Mouse (Mus musculus) spleen, postnatal 36 days (tissue): Measurements from ENCODE around the gene Bbox1.

Experiments used
- DNase-seq, 2 experiments: peaks; one replicate each; pipeline ENCODE4 v3.0.0; 2022; ENCODE audit warnings: low spot score in 2 of 2, mixed read lengths in 1 of 2

The Bbox1 gene

DNA sequence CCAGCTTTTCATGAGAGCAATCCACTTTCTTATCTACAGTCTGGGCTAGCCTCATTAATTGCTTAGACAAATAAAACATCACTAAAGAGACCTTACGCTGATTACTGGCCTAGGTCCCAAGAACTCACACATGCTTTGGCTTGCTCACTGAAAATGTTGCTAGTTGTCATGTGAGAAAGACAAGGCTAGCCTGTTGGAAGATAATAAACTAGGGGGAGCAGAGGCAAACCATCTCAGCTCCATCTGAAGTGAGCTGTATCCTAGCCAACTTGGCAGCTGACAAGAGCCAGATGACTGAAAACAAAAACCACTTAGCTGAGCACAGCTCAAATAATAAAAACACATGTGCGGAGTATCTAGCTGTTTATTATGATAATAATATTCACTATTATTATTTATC, 40.2 kb downstream of the Bbox1 start:
- DNase-seq = no peak

- DNase-seq = no peak
Observed at GRCm38 (mm10) chr2:110269281-110269680, 45.1 kb downstream of the Bbox1 start.

DNA sequence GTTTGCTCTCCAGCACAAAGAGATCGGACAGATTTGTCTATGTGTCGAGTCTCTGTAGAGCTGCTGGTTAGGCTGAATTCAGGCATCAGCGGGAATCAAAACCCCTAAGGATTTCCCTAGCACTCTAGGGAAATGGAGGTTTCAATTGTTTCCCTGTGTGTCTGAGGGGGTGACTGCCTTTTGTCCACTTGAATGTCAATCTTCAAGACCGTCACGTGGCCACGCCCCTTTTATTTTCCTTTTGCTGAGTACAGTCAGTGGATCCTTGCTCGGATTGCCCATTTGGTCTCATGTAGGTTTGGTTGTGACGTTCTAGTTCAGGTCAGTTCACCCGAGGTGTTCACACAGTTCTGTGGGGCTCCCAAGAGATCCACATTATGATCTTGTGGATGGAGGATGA, 82.1 kb downstream of the Bbox1 start:
- DNase-seq = no peak

DNA sequence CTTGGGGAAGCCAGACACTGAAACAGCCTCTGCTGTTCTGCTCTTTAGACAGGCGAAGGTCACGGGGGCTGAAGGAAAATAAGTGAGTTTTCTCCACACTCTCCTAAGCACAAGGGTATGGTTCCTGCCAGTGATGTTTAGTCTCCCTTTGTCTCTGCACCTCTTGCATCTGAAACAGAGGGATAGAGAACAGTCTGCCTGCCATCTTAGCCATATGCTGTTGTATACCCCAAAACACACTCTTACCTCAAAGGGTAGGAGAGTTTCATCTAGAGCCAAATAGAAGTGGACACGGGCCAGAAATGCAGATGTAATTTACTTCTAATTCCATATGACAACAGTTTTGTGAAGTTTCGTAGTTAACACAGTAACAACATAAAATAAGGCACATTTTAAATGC, 83.6 kb downstream of the Bbox1 start:
- DNase-seq = no peak

DNA sequence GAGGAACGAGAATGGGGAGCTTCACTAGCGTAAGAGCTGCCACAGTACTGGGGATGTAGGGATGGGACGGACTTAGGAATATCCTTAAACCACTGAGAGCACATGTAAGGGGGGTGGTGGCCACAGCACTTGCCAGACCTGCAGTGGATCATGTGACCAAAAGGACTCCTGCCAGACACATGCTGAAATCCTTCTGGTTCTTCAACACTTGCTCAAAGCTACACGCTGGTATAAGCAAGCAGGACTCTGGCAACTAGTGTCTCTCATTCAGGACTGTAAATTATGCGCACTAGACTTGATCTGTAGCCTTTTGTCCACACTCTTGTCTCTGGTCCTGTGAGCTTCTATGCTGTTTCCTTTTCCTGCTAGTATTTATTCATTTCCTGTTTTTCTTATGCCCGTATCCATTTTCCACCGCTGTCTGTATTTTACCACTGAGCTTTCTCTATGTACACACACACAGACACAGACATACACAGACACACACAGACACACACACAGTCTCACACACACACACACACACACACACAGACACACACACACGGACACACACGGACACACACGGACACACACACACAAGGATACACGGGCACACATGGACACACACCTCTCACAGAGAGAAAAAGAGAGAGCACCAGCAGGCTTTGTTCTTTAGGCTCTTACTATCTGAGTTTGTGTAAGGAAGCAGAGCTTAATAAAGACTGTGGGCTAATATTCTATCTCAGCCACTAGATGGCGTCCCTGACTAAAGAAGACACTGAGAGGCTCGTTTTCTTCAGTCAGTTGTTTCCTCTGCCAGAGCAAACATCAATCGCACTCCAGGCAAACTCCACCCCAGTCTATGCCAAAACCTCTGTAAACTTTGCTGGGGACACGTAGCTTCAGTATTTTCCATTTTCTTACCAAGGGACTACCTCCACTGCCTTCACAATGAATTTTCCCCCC, 84.9 kb downstream of the Bbox1 start:
- no peak for DNase-seq

DNA sequence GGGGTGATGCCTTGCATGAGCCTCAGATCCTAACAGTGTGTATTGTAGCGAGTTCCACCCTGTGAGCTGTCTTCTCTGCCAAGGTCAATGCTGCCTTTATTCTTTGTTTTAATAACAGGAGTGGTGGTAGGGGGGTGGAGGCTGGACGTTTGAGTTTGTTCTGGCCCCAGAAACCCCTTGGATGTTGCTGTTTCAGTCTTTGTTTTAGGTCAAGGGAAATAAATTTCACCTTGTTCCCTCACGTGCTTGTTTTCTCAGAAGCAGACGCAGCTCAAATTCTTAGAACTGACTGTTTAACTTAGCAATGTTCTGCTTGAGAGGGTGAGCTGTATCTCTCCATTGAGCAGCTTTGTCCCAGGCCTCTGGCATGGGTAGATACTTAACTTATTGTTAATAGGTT, 87.9 kb downstream of the Bbox1 start:
- DNase-seq = no peak

- no peak for DNase-seq
Observed at GRCm38 (mm10) chr2:110225969-110226368, 88.4 kb downstream of the Bbox1 start.

- DNase-seq = no peak
Observed at GRCm38 (mm10) chr2:110222793-110223192, 91.6 kb downstream of the Bbox1 start.

DNA sequence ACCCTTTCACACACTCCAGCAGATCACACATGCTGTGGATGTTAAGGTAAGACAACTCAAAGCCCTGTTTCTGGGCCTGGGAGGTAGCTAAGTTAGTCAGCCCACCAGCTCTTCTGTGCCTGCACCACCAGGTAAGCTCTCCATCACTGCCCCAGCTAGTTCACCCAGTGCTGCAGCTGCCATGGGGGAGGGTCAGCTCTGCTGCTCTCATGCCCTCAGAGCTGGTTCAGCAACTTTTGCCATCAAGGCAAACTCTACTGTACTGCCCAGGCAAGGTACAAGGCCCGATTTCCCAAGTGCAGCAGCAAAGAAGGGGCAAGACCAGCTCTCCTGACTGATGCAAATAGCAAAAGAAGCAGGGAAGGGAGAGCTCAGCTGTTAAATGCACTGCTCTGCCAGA, 93.9 kb downstream of the Bbox1 start:
- no peak for DNase-seq

DNA sequence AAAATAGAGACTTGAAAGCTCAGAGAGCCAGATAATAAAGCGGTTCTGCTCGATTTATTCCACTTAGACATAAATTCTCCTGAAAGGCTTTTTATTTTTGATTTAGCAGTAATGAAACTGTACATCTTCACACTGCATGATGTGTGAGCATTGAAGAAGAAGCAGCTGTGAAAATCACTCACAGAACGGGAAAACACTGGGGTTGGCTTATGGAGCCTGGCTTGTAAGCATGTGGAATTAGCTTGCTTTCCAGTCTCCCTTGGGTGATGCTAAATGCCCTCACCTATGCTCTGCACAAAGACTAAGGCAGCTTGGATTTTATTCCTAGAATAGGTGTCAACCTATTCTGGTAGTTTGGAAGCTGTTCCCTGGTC, 98.7 kb downstream of the Bbox1 start:
- DNase-seq = no peak

DNA sequence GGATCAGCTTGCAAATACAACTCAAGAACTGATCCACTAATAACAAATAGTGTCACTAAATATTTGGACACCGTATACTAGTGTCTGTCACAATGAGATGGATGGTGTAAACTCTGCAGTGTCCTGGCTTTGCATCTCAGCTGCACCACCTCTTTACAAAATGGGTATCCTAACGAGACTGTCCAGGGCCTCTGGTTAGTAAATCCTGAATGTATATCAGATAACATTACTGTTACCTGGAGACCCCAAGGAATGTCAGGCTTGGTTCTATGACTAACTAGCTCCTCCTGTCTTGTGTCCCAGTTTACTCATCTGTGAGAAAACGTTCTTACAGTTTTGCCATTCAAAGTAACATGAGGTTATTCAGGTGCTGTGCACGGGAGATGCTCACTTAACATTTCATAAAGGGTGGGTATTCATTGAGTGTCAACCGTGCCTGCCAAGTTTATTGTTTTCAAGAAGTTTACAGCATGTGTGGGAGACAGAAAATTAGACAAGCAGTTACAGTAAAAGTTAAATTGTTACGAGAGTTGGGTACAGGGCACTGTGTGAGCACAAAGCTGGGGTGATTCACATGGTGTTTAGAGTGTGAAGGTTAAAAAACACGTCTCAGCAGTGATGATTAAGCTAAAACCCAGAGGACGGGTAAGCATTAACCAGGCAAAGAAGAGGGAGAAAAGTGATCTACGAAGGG, 99.2 kb downstream of the Bbox1 start:
- DNase-seq = no peak

GRCm38 (mm10) chr2:110214278-110214677, 100.1 kb downstream of the Bbox1 start:
- DNase-seq = no peak
